Mouse (Mus musculus): ENCODE measurements around the gene Cyp8b1. TPM values are rescaled to one million over a fixed set of nuclear protein-coding genes. Genes with fewer than 3 reads are reported as not detected.

Cyp8b1 gene
- total RNA-seq, 1 experiment, result not detected

- no peak overlapping the region for H3K4me3 ChIP-seq (ENCODE audit: insufficient read depth in 1 of 2, low read depth in 1 of 2, low read length in 2 of 2, poor library complexity in 1 of 2, severe bottlenecking in 1 of 2)
- no peak overlapping the region for H3K27ac ChIP-seq (ENCODE audit: insufficient read depth, low read depth, low read length, poor library complexity, severe bottlenecking)
- H3K36me3 ChIP-seq (ENCODE audit: control insufficient read depth, insufficient read depth, low read length, poor library complexity, severe bottlenecking), result no peaks in the 10 kb centered on the region
- no peaks in the 10 kb centered on the region for H3K9me3 ChIP-seq (ENCODE audit: control insufficient read depth, insufficient read depth, low read depth, low read length)
- TF ChIP-seq MAFK (IDR thresholded peaks at IDR 0.05; ENCODE audit: insufficient read depth, low read depth, low read length), result no peak
- TF ChIP-seq HCFC1 (IDR thresholded peaks at IDR 0.05; ENCODE audit: borderline replicate concordance, insufficient read depth, low read length), result no peak
- TF ChIP-seq CHD2 (IDR thresholded peaks at IDR 0.05; ENCODE audit: low read depth, low read length), result no peak
- TF ChIP-seq ZNF384 (IDR thresholded peaks at IDR 0.05; ENCODE audit: low read depth, low read length), result no peak
- no peak for TF ChIP-seq ZC3H11A (IDR thresholded peaks at IDR 0.05; ENCODE audit: borderline replicate concordance, low read depth, low read length)
- peak; percentile 41 for DNase-seq (ENCODE audit: low read depth, low spot score)
- in situ Hi-C loops (cut with MboI; ENCODE audit: low sequenced_read_pairs in 2 of 2, unreplicated experiment in 2 of 2), result no loop called here
- peaks cover 0 to 10% of the 10 kb centered on the region in 2 experiments; a peak in 2 of 4 replicates for H3K4me1 ChIP-seq (ENCODE audit: control insufficient read depth in 2 of 2, insufficient read depth in 2 of 2, low read length in 2 of 2, poor library complexity in 1 of 2)
- no peak overlapping the region for H3K9ac ChIP-seq (ENCODE audit: insufficient read depth, low read depth, low read length, poor library complexity, severe bottlenecking)
Observed at GRCm38 (mm10) chr9:121919027-121919501, 3.0 kb upstream of the Cyp8b1 start.

- no peak overlapping the region for H3K9ac ChIP-seq (ENCODE audit: insufficient read depth, low read depth, low read length, poor library complexity, severe bottlenecking)
- peaks cover 0 to 8% of the 10 kb centered on the region in 2 experiments; a peak in 2 of 4 replicates for H3K4me1 ChIP-seq (ENCODE audit: control insufficient read depth in 2 of 2, insufficient read depth in 2 of 2, low read length in 2 of 2, poor library complexity in 1 of 2)
- in situ Hi-C loops (cut with MboI; ENCODE audit: low sequenced_read_pairs in 2 of 2, unreplicated experiment in 2 of 2), result no loop called here
- H3K4me3 ChIP-seq (ENCODE audit: insufficient read depth in 1 of 2, low read depth in 1 of 2, low read length in 2 of 2, poor library complexity in 1 of 2, severe bottlenecking in 1 of 2), result no peak overlapping the region
- H3K36me3 ChIP-seq (ENCODE audit: control insufficient read depth, insufficient read depth, low read length, poor library complexity, severe bottlenecking), result no peaks in the 10 kb centered on the region
- H3K27ac ChIP-seq (ENCODE audit: insufficient read depth, low read depth, low read length, poor library complexity, severe bottlenecking), result no peak overlapping the region
- TF ChIP-seq ZC3H11A (IDR thresholded peaks at IDR 0.05; ENCODE audit: borderline replicate concordance, low read depth, low read length), result no peak
- no peak for TF ChIP-seq ZNF384 (IDR thresholded peaks at IDR 0.05; ENCODE audit: low read depth, low read length)
- no peak for TF ChIP-seq CHD2 (IDR thresholded peaks at IDR 0.05; ENCODE audit: low read depth, low read length)
- TF ChIP-seq HCFC1 (IDR thresholded peaks at IDR 0.05; ENCODE audit: borderline replicate concordance, insufficient read depth, low read length), result no peak
- TF ChIP-seq MAFK (IDR thresholded peaks at IDR 0.05; ENCODE audit: insufficient read depth, low read depth, low read length), result no peak
- H3K9me3 ChIP-seq (ENCODE audit: control insufficient read depth, insufficient read depth, low read depth, low read length), result no peaks in the 10 kb centered on the region
- no peak for DNase-seq (ENCODE audit: low read depth, low spot score)
Observed at GRCm38 (mm10) chr9:121915056-121915455, 1.0 kb downstream of the Cyp8b1 start.

DNA sequence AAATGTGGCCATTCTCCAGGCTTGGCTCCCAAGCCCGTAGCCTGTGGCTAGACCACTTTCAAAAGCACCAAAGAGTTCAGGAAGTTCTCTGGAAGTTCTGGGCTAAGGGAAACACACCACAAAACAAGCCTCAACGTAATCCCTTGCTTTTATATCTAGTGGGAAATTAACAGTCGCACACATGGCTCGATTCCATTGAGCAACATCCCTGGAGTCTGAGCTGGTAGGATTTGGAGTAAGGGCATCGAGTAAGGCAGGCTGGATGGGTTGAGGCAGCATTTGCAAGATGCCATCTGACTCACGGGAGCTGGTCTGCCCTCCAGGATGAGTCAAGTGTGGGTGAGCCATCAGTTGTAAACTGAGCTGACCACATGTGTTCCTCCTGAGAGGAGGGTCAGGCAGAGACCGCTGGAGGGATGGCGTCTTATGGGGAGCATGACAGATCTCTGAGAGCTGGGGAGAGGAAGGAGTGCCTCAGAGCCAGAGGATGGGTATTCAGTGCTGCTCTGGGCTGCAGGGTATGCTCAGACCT lies 1.8 kb downstream of the Cyp8b1 start:
- H3K27ac ChIP-seq (ENCODE audit: insufficient read depth, low read depth, low read length, poor library complexity, severe bottlenecking), result no peak overlapping the region
- no peak for TF ChIP-seq ZC3H11A (IDR thresholded peaks at IDR 0.05; ENCODE audit: borderline replicate concordance, low read depth, low read length)
- no peak for TF ChIP-seq ZNF384 (IDR thresholded peaks at IDR 0.05; ENCODE audit: low read depth, low read length)
- TF ChIP-seq HCFC1 (IDR thresholded peaks at IDR 0.05; ENCODE audit: borderline replicate concordance, insufficient read depth, low read length), result no peak
- TF ChIP-seq MAFK (IDR thresholded peaks at IDR 0.05; ENCODE audit: insufficient read depth, low read depth, low read length), result no peak
- TF ChIP-seq CHD2 (IDR thresholded peaks at IDR 0.05; ENCODE audit: low read depth, low read length), result no peak
- no peak overlapping the region for H3K9ac ChIP-seq (ENCODE audit: insufficient read depth, low read depth, low read length, poor library complexity, severe bottlenecking)
- in situ Hi-C loops (cut with MboI; ENCODE audit: low sequenced_read_pairs in 2 of 2, unreplicated experiment in 2 of 2), result no loop called here
- DNase-seq (ENCODE audit: low read depth, low spot score), result no peak
- no peak overlapping the region for H3K4me3 ChIP-seq (ENCODE audit: insufficient read depth in 1 of 2, low read depth in 1 of 2, low read length in 2 of 2, poor library complexity in 1 of 2, severe bottlenecking in 1 of 2)
- H3K4me1 ChIP-seq (ENCODE audit: control insufficient read depth in 2 of 2, insufficient read depth in 2 of 2, low read length in 2 of 2, poor library complexity in 1 of 2), result peaks cover 0 to 6% of the 10 kb centered on the region in 2 experiments; a peak in 1 of 4 replicates
- H3K9me3 ChIP-seq (ENCODE audit: control insufficient read depth, insufficient read depth, low read depth, low read length), result no peaks in the 10 kb centered on the region
- no peaks in the 10 kb centered on the region for H3K36me3 ChIP-seq (ENCODE audit: control insufficient read depth, insufficient read depth, low read length, poor library complexity, severe bottlenecking)

DNA sequence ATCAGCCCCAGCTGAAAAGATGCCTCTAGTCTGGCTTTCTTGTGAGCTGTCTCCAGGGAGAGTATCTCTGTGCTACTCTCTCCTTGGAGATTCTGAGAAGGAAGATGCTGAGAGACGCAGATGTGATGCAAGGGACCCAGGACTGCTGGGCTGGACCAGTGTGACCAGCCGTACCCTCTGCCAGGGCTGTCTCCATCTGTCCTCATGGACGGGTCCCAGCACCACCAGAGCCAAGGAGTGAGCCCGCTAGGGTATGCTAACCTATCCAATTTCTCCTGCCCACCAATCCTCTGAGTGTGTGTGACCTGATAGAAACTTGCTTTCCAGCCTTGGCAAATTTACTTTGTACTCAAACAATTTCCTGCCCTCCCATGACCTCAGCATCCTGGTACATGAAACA lies 3.3 kb downstream of the Cyp8b1 start:
- no peaks in the 10 kb centered on the region for H3K36me3 ChIP-seq (ENCODE audit: control insufficient read depth, insufficient read depth, low read length, poor library complexity, severe bottlenecking)
- H3K4me1 ChIP-seq (ENCODE audit: control insufficient read depth in 2 of 2, insufficient read depth in 2 of 2, low read length in 2 of 2, poor library complexity in 1 of 2), result peaks cover 0 to under 1% of the 10 kb centered on the region in 2 experiments; a peak in 1 of 4 replicates
- no peak for DNase-seq (ENCODE audit: low read depth, low spot score)
- H3K9me3 ChIP-seq (ENCODE audit: control insufficient read depth, insufficient read depth, low read depth, low read length), result no peaks in the 10 kb centered on the region
- TF ChIP-seq HCFC1 (IDR thresholded peaks at IDR 0.05; ENCODE audit: borderline replicate concordance, insufficient read depth, low read length) (no peak), ZNF384 (IDR thresholded peaks at IDR 0.05; ENCODE audit: low read depth, low read length) (no peak), CHD2 (IDR thresholded peaks at IDR 0.05; ENCODE audit: low read depth, low read length) (no peak), MAFK (IDR thresholded peaks at IDR 0.05; ENCODE audit: insufficient read depth, low read depth, low read length) (no peak), ZC3H11A (IDR thresholded peaks at IDR 0.05; ENCODE audit: borderline replicate concordance, low read depth, low read length) (no peak)
- in situ Hi-C loops (cut with MboI; ENCODE audit: low sequenced_read_pairs in 2 of 2, unreplicated experiment in 2 of 2), result no loop called here
- no peak overlapping the region for H3K4me3 ChIP-seq (ENCODE audit: insufficient read depth in 1 of 2, low read depth in 1 of 2, low read length in 2 of 2, poor library complexity in 1 of 2, severe bottlenecking in 1 of 2)
- H3K27ac ChIP-seq (ENCODE audit: insufficient read depth, low read depth, low read length, poor library complexity, severe bottlenecking), result no peak overlapping the region
- no peak overlapping the region for H3K9ac ChIP-seq (ENCODE audit: insufficient read depth, low read depth, low read length, poor library complexity, severe bottlenecking)

Data from ES-E14 (cell line).